23 mouse cellular contexts compared by ENCODE assay signal in genomic region chr14:79242386-79242720, GRCm38 (mm10). TPM values are rescaled to one million over a fixed set of nuclear protein-coding genes. Genes with fewer than 3 reads are reported as not detected.
"Had no signal": no experiment of that assay in that cellular context is flagged by ENCODE, and none has a peak within 500 bp of the region (broad histone marks: within the 10 kb centered on the region; RNA-seq: fewer than 3 reads in every experiment).

No protein-coding gene starts in this region.

- H3K27ac ChIP-seq: lung, embryonic 15.5 days; macrophage; midbrain, embryonic 13.5 days; midbrain, embryonic 15.5 days; neural tube, embryonic 12.5 days; stomach, embryonic 15.5 days; stomach, postnatal 0 days had no signal

- H3K36me3 ChIP-seq: lung, embryonic 15.5 days; midbrain, embryonic 13.5 days; midbrain, embryonic 15.5 days; neural tube, embryonic 12.5 days; stomach, embryonic 15.5 days had no signal

- H3K27me3 ChIP-seq: lung, embryonic 15.5 days; megakaryocyte, embryonic 14.5 days; midbrain, embryonic 13.5 days; midbrain, embryonic 15.5 days; neural tube, embryonic 12.5 days; stomach, embryonic 15.5 days had no signal

- H3K9ac ChIP-seq: liver, postnatal 0 days; lung, embryonic 15.5 days; midbrain, embryonic 13.5 days; midbrain, embryonic 15.5 days; neural tube, embryonic 12.5 days; stomach, embryonic 15.5 days had no signal

- H3K4me3 ChIP-seq: lung, embryonic 15.5 days; megakaryocyte, embryonic 14.5 days; midbrain, embryonic 13.5 days; midbrain, embryonic 15.5 days; neural tube, embryonic 12.5 days; stomach, embryonic 15.5 days had no signal

- DNase-seq: liver, postnatal 0 days; lung, adult 2 months; lung, postnatal 14 days; lung, postnatal 36 days; right cerebral cortex, postnatal 14 days had no signal

- H3K4me1 ChIP-seq: neural tube, embryonic 12.5 days; stomach, embryonic 15.5 days had no signal

- H3K9me3 ChIP-seq: lung, embryonic 15.5 days; midbrain, embryonic 15.5 days; stomach, embryonic 15.5 days had no signal

RNA-seq across cellular contexts. Expression of gene Zfp957, which starts 4.8 kb away (rescaled TPM):
- total RNA-seq: megakaryocyte progenitor cell, adult 5-6 weeks; midbrain, postnatal 0 days; monocyte, adult 5-6 weeks; neutrophil, adult 5-6 weeks had no signal
- polyA plus RNA-seq: liver, postnatal 0 days; lung, adult 2 months; lung, embryonic 15.5 days; lung, postnatal 0 days; macrophage; midbrain, embryonic 11.5 days; midbrain, embryonic 13.5 days; neural tube, embryonic 12.5 days; neural tube, embryonic 14.5 days; spleen, adult 2 months; stomach, embryonic 15.5 days; stomach, postnatal 0 days; thymus, postnatal 0 days; urinary bladder, adult 2 months had no signal
